Mouse (Mus musculus) small intestine, adult 2 months (tissue): Measurements from ENCODE around the gene Nppb.

ENCODE experiments used
- CTCF ChIP-seq: fragments of 200-500 bp; IDR thresholded peaks from 2 replicates; pipeline ENCODE4 v1.5.1; 2012; ENCODE audit warnings: low read depth, mild to moderate bottlenecking, control low read depth, inconsistent platforms, low read length, moderate library complexity, mixed read lengths; ENCODE audit not compliant: insufficient replicate concordance, insufficient read length; ENCODE audit errors: extremely low read depth
- POLR2A ChIP-seq: fragments of 200-500 bp; IDR thresholded peaks from 2 replicates; pipeline ENCODE4 v1.6.1; 2012; ENCODE audit warnings: low read depth, mild to moderate bottlenecking, control low read depth, inconsistent platforms, low read length, moderate library complexity

DNA sequence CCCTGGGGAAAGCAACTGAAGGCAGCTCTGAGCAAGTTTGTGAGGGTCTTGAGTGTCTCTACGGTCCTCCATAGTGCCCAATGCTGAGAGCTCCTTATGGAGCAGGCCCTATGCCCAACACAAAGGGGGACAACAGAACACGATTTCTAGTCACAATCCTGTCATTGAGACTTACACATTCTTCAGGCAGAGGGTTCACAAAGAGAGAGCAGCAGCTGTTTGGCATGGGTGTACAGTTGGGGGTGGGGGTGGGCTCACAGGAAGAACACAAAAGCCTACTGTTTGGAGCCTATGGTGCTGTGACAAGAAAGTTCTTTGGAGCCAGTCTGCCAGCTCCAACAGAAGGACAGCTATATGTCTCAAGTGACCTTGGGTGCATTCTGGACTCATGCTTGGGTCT is 32.8 kb downstream of the Nppb start:
- TF ChIP-seq POLR2A: no peak
- no peak for TF ChIP-seq CTCF
